Mouse (Mus musculus) layer of hippocampus, postnatal 10 days (tissue): ENCODE data around the gene Chpf. TPM values are rescaled to one million over a fixed set of nuclear protein-coding genes. Genes with fewer than 3 reads are reported as not detected.

Experiments
- DNase-seq, 2 experiments: peaks; one replicate each; pipeline ENCODE4 v3.0.0; 2021; ENCODE audit warnings: low spot score in 2 of 2
- total RNA-seq, 2 experiments: library from RNA; stranded (reverse); gene quantifications; 2 replicates each; pipeline ENCODE4 v1.2.3; 2021

The Chpf gene
- total RNA-seq, 2 experiments from 2014 or later: 78.4 to 79.4 TPM

GRCm38 (mm10) chr1:75443247-75444024 lies 35.7 kb downstream of the Chpf start:
- no peak for DNase-seq

- DNase-seq: no peak
These were observed 36.3 kb downstream of the Chpf start for GRCm38 (mm10) chr1:75442811-75443210.

GRCm38 (mm10) chr1:75442171-75442570 lies 36.9 kb downstream of the Chpf start:
- no peak for DNase-seq

DNA sequence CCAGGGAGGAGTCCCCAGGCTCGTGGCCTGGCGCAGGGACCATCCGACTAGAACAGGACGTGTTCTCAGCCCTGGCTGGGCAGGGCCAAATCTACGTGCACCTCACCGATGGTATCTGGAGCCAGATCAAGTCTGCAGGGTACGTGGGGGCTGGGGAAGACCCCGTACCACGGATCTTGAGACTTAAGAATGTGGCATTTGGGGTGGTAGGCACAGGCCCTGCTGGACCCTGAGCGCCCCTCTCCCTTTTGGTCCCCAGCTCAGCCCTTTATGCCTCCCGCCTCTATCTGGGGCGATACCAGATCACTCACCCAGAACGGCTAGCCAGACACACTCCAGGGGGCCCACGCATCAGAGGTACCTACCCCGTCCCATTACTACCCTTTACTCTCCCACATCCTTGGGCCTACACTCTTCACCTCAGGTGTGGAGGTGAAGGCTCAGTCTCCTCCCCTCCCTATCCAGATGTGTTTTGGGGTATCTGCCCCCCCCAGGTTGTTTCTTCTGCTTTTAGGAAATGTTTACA lies 37.6 kb downstream of the Chpf start:
- DNase-seq: no peak

DNA sequence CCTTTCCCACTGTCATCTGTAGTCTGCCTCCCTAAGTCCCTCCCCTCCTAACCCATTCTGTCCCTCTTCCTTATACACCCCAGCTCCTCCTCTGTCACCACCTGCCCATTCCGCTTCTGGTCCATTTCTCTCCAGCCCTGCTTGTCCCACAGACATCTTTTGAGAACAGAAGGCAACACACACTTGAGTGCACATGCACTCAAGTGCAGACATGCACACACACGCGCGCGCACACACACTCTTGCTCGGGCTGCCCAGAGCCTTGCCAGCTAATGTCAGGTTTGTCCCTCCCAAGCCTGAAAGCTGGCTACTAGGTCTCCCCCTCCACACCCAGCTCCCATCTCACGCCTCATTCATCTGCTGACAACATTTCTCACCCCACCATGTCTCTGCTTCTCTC lies 38.4 kb downstream of the Chpf start:
- DNase-seq: no peak

GRCm38 (mm10) chr1:75438782-75439181 lies 40.3 kb downstream of the Chpf start:
- DNase-seq: no peak

DNA sequence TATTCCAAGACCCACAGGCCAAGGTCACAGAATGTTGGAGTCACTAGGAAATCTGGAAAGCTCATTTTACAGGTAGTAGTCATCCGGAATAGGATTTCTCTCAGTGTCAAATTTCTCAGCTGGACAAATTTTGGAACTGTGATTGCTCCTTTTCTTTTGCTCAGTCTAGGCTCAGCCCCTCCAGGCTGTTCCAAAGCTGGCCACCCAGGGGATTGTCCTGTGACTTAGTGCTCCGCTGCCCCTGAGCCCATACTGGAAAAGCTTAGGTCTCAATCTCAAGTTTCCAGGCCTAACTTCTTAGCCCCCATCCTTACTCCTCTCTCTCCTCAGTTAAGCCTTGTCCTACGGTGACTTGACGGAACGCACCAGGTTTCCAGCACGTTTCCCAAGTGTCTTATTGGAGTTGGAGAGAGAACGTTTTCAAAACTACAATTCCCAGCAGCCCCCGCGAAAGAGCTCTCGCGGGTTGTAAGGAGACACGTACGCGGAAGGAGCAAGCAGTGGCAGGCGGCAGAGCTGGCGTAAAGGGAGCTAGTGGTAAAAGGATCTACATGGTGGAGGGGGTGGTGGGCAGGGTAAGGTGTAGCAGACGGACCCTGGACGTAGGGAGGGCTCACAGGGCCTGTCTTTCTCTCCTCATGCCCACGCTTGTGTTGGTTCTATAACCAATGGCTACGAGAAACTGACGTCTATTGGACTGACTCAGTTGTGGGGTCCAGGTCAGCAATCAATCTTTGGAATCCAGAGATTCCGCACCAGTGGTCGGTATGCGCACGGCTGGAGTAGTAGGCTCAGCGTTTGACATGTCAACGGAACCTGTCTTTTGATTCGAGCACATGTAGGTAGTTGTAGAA lies 43.4 kb downstream of the Chpf start, which contains the start of gene Gmppa:
Gmppa (plus strand) TSS at position 456 of the 854 bp plus-strand sequence.
- peak; percentile 75 to 81 for DNase-seq

GRCm38 (mm10) chr1:75425796-75426471 lies 53.2 kb downstream of the Chpf start:
- DNase-seq: peak in 1 of 2 experiments; percentile 65

Other genes starting within 250 kb of the Chpf start
- gene A630095N17Rik, start 247.2 kb downstream of the Chpf start, total RNA-seq: not detected
- 10 to 100 TPM; 52.9 to 60.9 TPM for gene Dnajb2, start 242.9 kb downstream of the Chpf start, total RNA-seq
- 100 to 1,000 TPM; 238 to 251 TPM for gene Ptprn, start 214.8 kb downstream of the Chpf start, total RNA-seq
- gene Resp18, start 200.9 kb downstream of the Chpf start, total RNA-seq: 100 to 1,000 TPM; 108 to 111 TPM
- gene Dnpep, start 161.3 kb downstream of the Chpf start, total RNA-seq: 10 to 100 TPM; 59.7 to 66.2 TPM
- gene Des, start 119.0 kb downstream of the Chpf start, total RNA-seq: 1 to 10 TPM; 1.2 to 1.8 TPM
- gene Speg, start 104.0 kb downstream of the Chpf start, total RNA-seq: 100 to 1,000 TPM; 164 to 175 TPM
- 10 to 100 TPM; 55.0 to 60.5 TPM for gene Gmppa, start 43.4 kb downstream of the Chpf start, total RNA-seq
- 10 to 100 TPM; 16.2 to 17.4 TPM for gene Asic4, start 28.9 kb downstream of the Chpf start, total RNA-seq
- gene Tmem198, start 225 bp upstream of the Chpf start, total RNA-seq: 10 to 100 TPM; 48.3 to 53.8 TPM
- gene Obsl1, start 27.1 kb upstream of the Chpf start, total RNA-seq: 10 to 100 TPM; 30.7 to 38.2 TPM
- gene Inha, start 27.8 kb upstream of the Chpf start, total RNA-seq: 10 to 100 TPM; 25.5 to 28.4 TPM
- gene Stk11ip, start 42.2 kb upstream of the Chpf start, total RNA-seq: 10 to 100 TPM; 22.5 to 23.6 TPM
- 100 to 1,000 TPM; 148 to 159 TPM for gene Slc4a3, start 67.0 kb upstream of the Chpf start, total RNA-seq